ENCODE assay signal across 8 mouse cellular contexts in the genomic region with DNA sequence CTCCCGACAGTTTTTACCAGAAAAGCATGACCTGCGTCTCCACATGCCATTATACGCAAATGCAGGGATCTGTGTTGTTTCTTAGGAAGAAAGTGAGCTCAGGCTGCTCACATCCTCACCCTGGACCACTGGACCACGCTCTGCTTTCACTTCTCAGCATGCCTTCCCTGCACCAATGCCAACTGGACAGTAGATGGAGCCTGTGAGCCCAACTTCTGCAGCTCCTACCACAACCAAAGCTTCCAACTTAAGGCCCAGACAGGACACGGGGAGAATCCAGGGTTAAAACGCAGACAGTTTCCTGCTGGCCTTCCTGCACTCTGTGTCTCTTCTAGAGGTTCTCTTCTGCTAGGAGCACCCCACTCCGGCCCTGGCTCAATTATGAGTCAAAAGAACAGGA.
DNase-seq lines count a peak whose midpoint lies in the region; ATAC-seq and TF ChIP-seq lines count a peak whose summit lies in the region.

No protein-coding gene starts in this region.

- H3K9me3 ChIP-seq in limb, embryonic 10.5 days (replicated peaks), result no peaks in the 10 kb centered on the region

- intact Hi-C loops in gastrocnemius, adult 2 months (cut with DNase I), result no loop called here

- no peak overlapping the region for H3K27ac ChIP-seq in gastrocnemius, adult 2 months
- H3K27ac ChIP-seq in kidney, adult 2 months (ENCODE audit: insufficient read depth, low read depth, low read length), result no peak overlapping the region
- H3K27ac ChIP-seq in limb, embryonic 10.5 days, result no peak overlapping the region

- TF ChIP-seq POLR2A in kidney, adult 2 months (IDR thresholded peaks at IDR 0.05; ENCODE audit: low read depth, low read length), result no peak
- TF ChIP-seq POLR2A in myocyte (IDR thresholded peaks at IDR 0.05; ENCODE audit: insufficient read length, low read depth), result no peak

- peak; percentile 96 for ATAC-seq in common myeloid progenitor, adult 5-6 weeks (replicated peaks; ENCODE audit: low read depth, poor library complexity, severe bottlenecking)

- no peak overlapping the region for H3K4me3 ChIP-seq in gastrocnemius, adult 2 months
- H3K4me3 ChIP-seq in kidney, adult 2 months (ENCODE audit: insufficient read depth, low read depth, low read length), result no peak overlapping the region
- no peak overlapping the region for H3K4me3 ChIP-seq in limb, embryonic 10.5 days
- H3K4me3 ChIP-seq in myocyte, result no peak overlapping the region

- H3K27me3 ChIP-seq in kidney, adult 2 months (replicated peaks; ENCODE audit: control insufficient read depth, insufficient read depth, low read length), result no peaks in the 10 kb centered on the region
- H3K27me3 ChIP-seq in limb, embryonic 10.5 days (ENCODE audit: low read depth, poor library complexity, severe bottlenecking), result no peaks in the 10 kb centered on the region
- H3K27me3 ChIP-seq in myocyte (ENCODE audit: control insufficient read depth, insufficient read depth, insufficient read length), result no peaks in the 10 kb centered on the region

- H3K79me2 ChIP-seq in myocyte (ENCODE audit: control insufficient read depth, insufficient read depth), result no peaks in the 10 kb centered on the region

- no peak overlapping the region for H3ac ChIP-seq in myocyte (ENCODE audit: control insufficient read depth, insufficient read length)

- H3K4me2 ChIP-seq in myocyte (ENCODE audit: low read depth), result peak overlapping the region; percentile 69

- H3K4me1 ChIP-seq in kidney, adult 2 months (ENCODE audit: control insufficient read depth, insufficient read depth, low read length), result no peaks in the 10 kb centered on the region
- H3K4me1 ChIP-seq in limb, embryonic 10.5 days, result peaks cover 18% of the 10 kb centered on the region

- WGBS in kidney, adult 2 months, result 10% methylated on average over 7 of the region's 7 CpGs
- WGBS in limb, embryonic 10.5 days, result 19% methylated on average over 7 of the region's 7 CpGs

- peak; percentile 94 for TF ChIP-seq CTCF in gastrocnemius, adult 2 months (IDR thresholded peaks at IDR 0.05)
- peak; percentile 94; the same call in 1 of the 2 replicates for TF ChIP-seq CTCF in kidney, adult 2 months (conservative IDR thresholded peaks at IDR 0.05; ENCODE audit: insufficient read depth, insufficient read length, low read depth, low read length)

- H3K36me3 ChIP-seq in kidney, adult 2 months (ENCODE audit: control insufficient read depth, insufficient read depth, low read length), result no peaks in the 10 kb centered on the region
- H3K36me3 ChIP-seq in limb, embryonic 10.5 days, result no peaks in the 10 kb centered on the region
- H3K36me3 ChIP-seq in myocyte (ENCODE audit: control insufficient read depth, insufficient read depth), result no peaks in the 10 kb centered on the region

- DNase-seq in 3T3-L1 (ENCODE audit: low read depth, low spot score) (peak; percentile 93), ZHBTc4 (ENCODE audit: low read depth, low spot score) (peak; percentile 82)
- peak; percentile 71 for DNase-seq in gastrocnemius, adult 2 months
- peak; percentile 68 for DNase-seq in kidney, adult 2 months
- DNase-seq in limb, embryonic 10.5 days (ENCODE audit: low spot score), result peak; percentile 72
- peak; percentile 34 to 35 for DNase-seq in spleen, postnatal 36 days (ENCODE audit: low spot score in 2 of 2)

TF ChIP-seq in myocyte, 11 proteins besides CTCF, POLR2A, EP300 and RAD21:
- no peak for TF ChIP-seq CEBPB (IDR thresholded peaks at IDR 0.05; ENCODE audit: insufficient read depth, poor library complexity, severe bottlenecking)
- no peak for TF ChIP-seq E2F4 (IDR thresholded peaks at IDR 0.05; ENCODE audit: insufficient read depth)
- TF ChIP-seq MYOD1 (IDR thresholded peaks at IDR 0.05; ENCODE audit: control insufficient read depth in 1 of 3, insufficient read length in 2 of 3, low read depth in 2 of 3), result no peak
- no peak for TF ChIP-seq TCF12 (IDR thresholded peaks at IDR 0.05; ENCODE audit: insufficient read depth, poor library complexity, severe bottlenecking)
- no peak for TF ChIP-seq TCF3 (IDR thresholded peaks at IDR 0.05; ENCODE audit: insufficient read length, low read depth)
- no peak for TF ChIP-seq MAX (IDR thresholded peaks at IDR 0.05; ENCODE audit: low read depth)
- no peak for TF ChIP-seq SRF (IDR thresholded peaks at IDR 0.05; ENCODE audit: control insufficient read depth, insufficient read length, low read depth)
- no peak for TF ChIP-seq USF1 (IDR thresholded peaks at IDR 0.05; ENCODE audit: low read depth)
- no peak for TF ChIP-seq POLR2AphosphoS2 (IDR thresholded peaks at IDR 0.05; ENCODE audit: insufficient read length, low read depth)
- TF ChIP-seq MYOG (IDR thresholded peaks at IDR 0.05; ENCODE audit: control insufficient read depth in 1 of 3, insufficient read depth in 1 of 3, insufficient read length in 2 of 3, low read depth in 2 of 3), result no peak
- no peak for TF ChIP-seq REST (IDR thresholded peaks at IDR 0.05; ENCODE audit: insufficient read depth, insufficient read length)

Comparison
In these comparisons a context has a peak if more than half of its experiments do, and no peak if none do; other contexts are left out.
1. DNase-seq: peak in every context shown above with its lines; median percentile 93 in 3T3-L1; 82 in ZHBTc4; 72 in limb, embryonic 10.5 days; 71 in gastrocnemius, adult 2 months; 68 in kidney, adult 2 months; 34 in spleen, postnatal 36 days.